Mouse (Mus musculus) urinary bladder, adult 18-20 months (tissue): Measurements from ENCODE around the gene Wdcp.

ENCODE experiments used
- DNase-seq, 2 experiments: peaks; one replicate each; pipeline ENCODE4 v3.0.0; 2022; ENCODE audit warnings: low spot score in 2 of 2, mixed read lengths in 2 of 2

Wdcp gene

DNA sequence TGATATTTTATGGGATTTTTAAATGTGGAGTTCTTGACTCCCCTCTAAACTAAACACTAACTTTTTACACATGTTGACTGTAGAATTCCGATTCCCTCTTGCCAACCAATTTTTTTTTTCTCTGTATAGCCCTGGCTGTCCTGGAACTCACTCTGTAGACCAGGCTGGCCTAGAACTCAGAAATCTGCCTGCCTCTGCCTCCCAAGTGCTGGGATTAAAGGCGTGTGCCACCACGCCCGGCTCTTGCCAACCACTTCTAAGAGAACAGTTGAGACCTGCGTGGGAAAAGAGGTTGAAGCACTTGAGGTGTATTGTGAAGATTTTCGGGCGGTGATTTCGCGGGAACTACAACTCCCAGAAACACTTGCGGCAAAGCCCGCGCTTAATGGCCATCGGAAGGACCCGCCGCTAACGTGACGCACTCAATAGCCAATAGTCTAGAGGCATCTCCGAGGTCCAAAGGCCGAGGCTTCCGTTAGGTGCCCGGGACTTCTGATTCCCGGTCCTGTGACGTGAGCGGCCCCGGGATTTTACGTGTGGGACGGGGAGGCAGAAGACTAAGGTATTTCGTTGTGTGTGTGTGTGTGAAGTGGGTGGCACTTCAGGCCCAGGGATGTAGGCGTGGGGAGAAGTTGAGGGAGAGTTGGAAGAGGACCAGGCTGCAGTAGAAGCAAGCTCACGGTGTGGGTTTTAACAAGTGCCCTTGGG, at the start of gene Wdcp:
Gene Wdcp (plus strand): TSS at position 414 of the 708 bp plus-strand sequence.
- DNase-seq, result peak; percentile 79 to 87

DNA sequence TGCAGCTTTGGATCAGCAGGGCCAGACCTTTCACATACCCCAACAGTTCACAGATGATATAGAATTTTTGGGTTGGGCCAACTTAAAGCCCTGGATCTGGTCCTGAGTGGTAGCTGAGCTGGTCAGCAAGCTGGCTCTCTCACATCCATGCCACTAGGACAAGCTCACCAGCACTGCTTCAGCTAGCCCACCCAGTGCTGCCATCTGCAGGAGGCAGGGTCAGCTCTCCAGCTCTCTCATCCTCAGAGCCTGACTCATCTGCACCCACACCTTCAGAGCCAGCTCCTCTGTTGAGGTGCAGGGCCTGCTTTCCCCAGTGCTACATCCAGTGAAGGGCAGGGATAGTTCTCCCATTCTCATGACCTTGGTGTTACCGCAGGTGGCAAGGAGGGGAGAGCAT, 49.4 kb upstream of the Wdcp start:
- no peak for DNase-seq

DNA sequence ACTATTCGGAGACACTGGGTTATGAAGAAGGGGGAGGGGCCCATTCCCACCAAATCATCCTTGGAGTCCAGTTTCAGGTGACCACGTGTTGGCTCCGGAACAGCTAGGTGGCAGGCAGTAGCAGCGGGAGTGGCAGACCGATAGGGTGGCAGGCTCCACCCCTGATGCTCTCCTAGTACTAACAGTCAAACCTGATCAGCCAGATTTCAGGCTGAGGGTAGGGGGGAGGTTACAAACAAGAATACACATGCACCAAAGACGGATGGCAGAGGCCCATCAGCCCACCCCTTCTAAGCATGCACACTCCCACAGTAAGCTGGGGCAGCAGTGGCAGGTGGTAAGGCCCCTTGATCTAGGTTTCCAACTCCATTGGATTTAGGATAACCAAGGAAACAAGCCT, 45.6 kb upstream of the Wdcp start:
- DNase-seq, result peak in 1 of 2 experiments; percentile 46

DNA sequence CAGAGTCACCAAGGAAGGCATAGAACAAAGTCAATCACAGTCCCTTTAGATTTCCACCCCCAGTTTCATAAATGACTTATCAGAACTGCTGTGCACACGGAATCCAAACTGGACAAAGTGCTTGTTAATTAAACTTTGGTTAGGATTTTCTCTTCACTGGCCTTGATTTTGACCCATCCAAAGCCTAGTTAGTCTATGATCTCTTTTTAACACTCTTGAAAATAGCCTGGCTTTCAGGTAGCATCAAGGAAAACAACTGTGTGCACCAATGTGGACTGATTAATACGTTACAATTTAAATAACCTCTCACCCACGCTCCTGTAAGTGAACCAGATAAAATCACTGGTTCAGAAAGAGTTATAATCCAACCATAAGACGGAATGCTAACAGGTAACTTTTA, 32.1 kb upstream of the Wdcp start:
- DNase-seq, result no peak

DNA sequence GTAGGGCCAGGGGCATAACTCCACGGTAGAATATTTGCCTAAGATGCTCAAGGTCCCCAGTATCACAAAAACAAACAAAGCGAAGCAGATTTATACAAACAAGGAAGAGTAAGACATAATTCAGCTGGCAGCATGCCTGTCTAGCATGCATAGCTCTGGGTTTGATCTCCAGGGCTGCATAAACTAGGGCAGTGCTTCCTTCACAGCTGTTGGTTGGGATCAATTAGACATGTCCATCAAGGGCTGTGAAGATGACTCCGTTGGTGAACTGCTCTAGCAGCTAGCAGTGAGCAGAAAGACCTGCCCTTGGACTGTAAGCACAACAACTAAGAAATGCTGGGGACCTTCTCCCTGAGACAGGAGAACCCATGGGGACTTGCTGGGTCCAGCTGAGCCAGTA, 31.4 kb upstream of the Wdcp start:
- no peak for DNase-seq

DNA sequence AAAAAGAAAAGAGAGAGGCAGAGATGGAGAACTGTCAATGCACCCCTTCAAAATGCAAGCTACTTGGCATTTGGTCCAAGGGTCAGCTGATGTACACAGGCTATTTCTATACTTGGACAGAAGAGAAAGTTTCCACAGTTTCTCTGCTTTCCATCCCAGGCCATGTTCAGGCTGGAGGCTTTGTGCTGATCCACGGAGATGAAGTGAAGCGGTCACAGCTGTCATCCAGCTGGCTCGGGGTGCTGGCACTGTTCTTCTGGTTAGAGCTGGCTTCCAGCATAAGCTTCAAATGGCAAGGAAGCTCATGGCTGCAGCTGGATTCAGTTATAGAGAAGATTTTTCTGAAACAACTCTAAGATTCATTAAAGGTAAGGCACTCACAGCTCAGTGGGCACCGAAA, 29.5 kb upstream of the Wdcp start:
- no peak for DNase-seq

DNA sequence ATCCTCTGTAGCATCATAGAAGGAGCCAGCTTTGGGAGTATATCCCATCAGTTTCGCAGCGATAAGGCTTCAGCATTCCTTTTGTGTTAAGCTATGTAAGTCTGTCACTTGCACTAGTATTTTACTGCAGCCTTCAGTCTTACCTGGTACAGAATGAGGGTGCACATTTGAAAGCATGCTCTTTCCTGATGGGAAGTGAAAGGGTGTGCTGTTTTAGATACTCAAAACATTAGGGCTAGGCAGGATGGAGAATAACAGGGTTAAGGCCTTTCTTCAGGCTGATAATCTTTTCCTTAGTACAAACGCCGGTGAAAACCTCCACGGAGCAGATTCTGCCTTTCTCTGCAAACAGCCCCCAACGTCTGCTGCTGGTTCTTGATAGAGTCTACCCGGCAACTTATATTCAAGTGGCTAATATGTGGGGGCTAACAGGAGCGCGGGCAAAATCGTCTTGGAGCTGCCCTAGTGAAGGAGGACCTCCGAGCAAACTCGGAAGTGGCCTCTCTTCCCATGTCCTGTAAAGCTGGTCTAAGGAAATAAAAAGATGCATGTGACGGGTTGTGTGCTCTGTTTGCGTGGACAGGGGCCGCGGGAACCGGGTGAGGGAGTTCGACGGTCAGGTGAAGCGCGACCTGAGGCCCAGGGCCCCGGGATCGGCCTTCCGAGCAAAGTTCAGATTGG, 26.3 kb upstream of the Wdcp start:
- no peak for DNase-seq

DNA sequence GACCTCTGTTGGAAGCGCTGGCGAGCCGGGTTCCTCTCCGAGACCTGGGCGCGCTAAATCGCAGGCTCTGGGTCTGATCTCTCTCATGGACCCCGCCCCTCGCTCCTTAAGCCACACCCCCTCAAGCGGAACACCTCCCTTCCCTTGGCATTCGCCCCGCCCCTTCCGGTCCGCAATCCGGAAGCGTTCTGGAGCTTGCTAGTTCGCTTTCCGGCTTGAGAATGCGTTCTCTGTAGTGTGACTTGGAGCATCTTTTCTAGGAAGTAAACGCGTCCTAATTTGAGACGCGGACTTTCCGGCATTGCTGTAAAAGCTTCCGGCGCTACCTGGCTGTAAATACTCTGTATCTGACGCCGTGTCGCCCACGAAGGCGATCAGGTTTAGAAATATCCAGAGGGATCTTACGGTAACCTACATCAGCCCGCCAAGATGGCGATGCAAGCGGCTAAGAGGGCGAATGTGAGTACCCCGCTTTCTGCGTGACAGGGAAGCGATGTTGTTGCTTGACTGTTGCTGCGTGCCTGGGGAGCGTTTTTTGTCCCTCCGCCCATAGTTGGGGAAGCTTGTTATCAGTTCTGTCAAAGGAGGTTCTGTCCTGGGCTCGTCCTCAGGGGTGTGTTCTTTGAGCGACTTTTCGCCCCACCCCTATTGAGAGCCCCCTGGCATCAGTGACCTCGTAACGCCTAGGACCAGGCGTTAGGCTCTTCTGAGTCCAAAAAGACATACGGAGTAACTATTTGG, 25.6 kb upstream of the Wdcp start, which contains the start of gene Sf3b6:
Gene Sf3b6 (plus strand): TSS at position 184 of the 741 bp plus-strand sequence.
- DNase-seq, result peak; percentile 97 to 98

DNA sequence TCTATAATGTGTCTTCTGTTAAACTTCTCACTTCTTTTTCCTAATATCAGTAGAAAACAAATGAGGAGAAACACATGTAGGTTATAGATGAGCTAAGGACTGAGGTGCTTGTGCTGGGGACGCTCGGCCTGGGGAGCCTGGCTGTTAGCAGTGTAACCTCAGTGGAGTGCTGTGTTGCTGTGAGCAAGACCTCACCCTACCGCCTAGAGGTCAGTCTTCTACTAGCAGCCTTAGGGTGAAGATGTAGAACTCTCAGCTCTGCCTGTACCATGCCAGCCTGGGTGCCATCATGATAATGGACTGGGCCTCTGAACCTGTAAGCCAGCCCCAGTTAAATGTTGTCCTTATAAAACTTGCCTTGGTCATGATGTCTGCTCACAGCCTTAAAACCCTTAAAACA, 15.8 kb upstream of the Wdcp start:
- DNase-seq, result no peak

DNA sequence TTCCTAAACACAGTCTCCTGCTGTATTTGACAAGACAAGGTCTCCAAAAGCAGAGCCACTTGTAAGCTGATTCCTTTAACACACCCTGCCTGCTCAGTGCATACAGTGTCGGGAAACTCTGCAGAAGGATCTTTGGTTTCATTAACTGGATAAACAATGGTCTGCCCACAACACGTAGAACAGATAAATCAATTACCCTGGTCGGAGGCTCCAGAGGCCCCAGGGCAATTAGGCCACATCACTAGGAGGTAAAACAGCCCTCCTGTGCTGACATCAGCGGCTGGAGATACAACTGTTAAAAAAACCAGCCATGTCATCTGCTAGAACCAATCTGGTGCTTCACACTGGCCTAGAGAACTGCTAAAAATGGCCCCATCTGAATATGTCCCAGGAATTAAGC, 6.1 kb upstream of the Wdcp start:
- no peak for DNase-seq

DNA sequence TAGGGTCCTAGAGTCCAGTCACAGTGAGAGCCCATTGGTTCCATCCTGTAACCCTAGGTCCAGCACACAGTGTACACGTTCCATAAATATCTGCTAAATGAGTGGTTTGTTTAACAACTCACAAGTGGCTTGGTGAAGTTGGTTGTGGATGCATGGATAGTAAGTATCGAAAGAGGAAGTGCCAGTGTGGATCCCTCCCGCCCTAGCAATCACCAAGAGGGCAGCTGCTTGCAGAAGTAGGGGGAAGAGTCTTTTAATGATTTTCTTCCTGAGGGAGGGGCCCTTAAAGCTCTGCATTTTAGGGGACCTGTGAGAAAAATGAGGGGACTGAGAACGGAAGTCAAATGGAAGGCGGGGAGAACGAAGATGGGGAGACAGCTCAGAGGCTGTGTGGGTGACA, 3.1 kb upstream of the Wdcp start:
- DNase-seq, result no peak

DNA sequence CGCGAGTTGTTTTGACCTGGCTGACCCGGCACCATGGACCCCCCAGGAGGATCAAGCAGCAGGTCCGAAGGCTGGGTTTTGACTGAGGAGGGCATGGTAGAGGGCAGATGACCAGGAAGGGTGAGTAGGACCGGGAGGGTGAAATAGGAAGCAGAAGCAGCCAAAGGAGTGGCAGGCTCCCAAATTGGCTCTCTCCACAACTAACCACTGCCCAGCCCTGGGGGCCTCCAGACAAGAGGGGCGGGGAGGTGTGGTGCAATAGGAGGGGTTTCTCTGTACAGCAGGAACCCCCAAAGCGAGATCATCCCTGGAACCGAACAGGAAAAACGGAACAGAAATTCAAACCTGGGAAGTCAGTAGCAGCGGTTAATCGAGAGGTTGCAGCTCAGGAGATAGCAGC, 2.4 kb upstream of the Wdcp start:
- no peak for DNase-seq

DNA sequence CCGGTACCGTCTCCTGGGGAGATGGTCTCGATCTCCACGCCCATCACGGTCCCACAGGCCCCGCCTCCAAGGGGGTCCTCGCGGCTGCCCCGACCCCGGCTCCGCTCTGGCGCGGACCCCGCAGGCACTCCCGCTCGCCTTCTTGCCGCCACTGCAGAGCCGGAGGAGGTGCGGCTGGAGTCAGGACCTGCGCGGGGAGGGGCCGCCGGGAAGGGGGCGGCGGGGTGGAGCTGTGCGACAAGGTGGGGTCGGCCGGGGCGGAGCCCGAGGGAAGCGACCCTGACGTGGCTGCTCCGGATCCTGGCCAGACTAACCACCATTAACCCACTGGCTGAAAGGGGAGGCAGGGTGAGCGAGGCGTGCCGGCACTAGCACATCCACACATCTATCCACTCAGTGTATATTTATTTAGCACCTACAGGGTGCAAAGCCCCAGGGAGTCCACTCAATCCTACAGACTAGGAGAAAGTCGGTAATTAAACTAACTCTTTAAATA, 1.7 kb upstream of the Wdcp start, which contains the start of gene Fkbp1b:
Gene Fkbp1b (minus strand): TSS at position 200 of the 496 bp plus-strand sequence.
- peak; percentile 36 to 48 for DNase-seq

DNA sequence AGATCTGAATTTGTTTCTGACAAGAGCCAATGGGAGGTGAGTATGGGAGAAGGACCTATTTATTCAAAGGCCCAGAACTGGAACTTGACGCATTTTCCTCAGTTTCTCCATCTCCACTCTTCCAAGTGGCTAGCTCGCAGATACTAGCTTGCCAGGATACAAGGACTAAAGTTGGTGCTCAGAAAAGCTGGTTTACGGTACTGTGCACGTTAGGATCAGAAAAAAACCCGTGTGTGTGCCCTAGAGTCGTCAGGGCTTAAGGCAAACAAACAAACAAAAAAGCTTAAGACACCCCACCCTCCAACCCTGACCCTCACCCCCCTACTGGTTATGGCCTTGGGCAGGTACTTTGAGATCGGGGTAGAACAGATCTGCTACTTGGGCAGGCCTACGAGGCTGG, 647 bp upstream of the Wdcp start:
- DNase-seq, result no peak

DNA sequence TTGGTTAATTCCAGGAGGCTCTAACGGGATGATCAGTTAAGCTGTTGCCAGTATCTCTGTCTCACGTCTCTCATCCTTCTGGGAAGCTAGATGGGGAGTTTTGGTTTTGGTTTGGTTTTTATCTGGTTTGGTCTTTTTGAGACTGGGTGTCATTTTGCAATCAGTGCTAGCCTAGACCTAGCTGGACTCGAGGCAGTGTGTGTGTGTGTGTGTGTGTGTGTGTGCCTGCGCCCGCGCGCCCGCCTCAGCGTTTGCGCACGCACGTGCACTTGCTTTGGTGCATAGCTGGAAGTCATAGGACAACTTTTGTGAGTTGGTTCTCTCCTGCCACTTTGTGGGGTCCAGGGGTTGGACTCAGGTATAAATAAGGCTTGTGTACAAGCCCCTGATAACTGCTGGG, 638 bp downstream of the Wdcp start:
- no peak for DNase-seq

DNA sequence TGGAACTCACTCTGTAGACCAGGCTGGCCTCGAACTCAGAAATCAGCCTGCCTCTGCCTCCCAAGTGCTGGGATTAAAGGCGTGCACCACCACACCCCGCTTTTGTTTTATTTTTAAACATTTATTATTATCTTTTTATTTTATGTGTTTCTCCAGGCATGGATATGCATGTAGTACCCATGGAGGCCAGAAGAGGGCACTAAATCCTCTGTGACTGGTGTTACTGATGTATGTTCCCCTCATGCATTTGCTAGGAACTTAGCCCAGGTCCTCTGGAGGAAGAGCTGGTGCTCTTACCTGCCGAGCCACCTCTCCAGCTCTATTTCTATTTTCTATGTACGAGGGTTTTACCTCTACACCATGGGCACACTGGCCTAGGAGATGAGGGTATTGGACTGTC, 13.1 kb downstream of the Wdcp start:
- DNase-seq, result no peak

DNA sequence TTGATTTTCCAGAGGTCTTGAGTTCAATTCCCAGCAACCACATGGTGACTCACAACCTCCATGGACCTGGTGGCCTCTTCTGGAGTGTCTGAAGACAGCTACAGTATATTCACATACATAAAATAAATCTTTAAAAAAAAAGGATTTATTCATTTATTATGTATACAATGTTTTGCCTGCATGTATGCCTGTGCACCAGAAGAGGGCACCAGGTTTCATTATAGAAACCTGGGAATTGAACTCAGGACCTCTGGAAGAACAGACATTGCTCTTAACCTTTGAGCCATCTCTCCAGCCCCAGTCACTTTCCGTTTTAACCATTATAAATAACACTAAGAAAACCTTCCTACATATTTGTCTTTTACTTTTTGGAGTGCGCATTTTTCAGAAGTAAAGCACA, 13.7 kb downstream of the Wdcp start:
- DNase-seq, result no peak

DNA sequence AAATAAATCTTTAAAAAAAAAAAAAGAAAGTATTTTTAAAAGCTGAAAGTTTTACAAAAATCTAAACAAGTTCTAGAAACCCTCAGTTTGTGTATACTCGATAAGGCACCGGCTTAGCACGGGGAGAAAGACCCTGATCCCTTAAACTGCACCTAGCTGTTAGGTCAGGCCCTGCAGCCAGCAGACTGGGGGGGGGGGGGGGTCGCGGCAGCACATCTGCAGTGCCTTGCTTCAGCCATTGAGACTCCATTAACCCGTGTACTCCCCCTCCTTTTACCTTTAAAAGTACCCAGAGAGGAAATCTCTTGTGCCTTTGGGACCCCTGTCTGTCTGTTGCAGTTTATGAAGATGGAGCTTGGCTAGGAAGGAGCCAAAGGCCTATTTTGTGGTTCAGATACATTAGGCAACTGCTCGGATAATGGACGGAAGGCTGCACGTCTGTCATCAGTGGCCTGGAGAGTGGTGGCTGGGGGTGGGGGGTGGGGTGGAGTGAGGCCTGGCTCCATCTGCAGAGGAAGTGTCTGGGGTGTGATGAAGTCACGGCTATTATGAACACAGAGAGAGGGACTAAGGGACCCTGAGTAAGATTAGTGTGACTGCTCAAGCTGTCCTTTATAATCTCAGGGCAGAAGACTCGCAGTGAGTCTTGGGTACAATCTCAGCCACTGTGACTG, 16.3 kb downstream of the Wdcp start:
- no peak for DNase-seq

DNA sequence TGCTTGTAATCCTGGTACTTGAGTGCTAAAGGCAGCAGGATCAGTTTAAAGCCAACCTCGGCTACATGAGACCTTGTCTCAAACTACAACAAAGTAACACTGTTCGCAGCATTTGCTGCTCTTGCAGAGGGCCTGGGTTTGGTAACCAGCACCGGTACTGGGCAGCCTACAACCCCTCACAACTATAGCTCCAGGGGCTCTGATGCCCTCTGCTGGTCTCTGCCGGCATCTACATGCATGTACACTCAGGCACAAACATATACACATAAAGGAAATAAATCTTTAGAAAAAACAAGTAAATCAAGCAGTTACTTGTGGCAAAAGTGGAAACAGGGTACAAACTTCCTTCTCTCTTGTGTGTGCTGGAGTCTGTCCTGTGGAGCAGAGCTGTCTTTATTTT, 19.6 kb downstream of the Wdcp start:
- no peak for DNase-seq

DNA sequence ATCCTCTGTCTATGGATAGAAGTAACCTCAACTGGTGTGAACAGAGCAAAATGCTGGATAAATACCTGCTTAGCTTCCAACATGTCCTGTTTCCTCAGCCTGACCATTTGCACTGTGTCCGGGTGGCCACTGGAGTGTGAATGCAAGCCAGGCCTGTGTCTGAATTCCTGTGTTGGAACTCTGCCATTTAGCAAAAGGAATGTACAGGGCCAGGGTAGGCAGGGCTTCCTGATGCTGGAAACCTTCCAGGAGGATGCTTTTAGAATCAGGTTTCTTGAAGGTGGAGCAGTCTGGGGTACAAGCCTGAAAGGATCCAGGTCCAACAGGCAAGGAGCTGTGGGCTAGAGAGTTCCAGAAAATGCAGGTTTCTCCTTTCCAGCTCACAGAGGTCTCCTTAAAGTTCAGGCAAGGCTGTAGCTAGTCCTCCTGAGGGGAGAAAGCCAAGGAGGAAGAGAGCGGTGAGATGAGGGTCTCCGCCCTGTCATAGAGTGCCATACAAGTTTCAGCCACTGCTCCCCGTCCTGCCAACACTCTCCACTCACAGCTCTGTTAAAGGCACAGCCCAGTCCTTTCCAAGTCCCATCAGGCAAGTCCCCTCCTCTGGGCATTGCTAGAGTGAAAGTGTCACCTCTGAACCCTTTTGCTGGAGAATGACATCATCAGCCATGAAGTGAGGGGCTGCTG, 20.7 kb downstream of the Wdcp start:
- no peak for DNase-seq

DNA sequence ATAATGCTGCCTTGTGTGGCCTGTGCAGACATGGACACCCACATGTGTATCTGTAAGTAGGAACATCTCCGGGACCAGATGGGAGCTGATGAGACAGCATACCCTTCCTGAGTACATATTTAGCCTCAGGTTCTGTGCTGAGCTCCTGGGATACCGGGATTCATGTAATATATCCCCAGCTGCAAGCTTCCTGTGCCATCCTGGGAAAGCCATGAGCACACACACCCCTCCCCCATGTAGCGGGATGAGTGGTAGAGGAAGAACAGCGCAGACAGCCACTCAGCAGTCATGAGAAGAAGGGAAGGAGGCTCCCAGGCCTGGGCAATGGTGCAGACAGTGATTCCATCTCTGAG, 21.2 kb downstream of the Wdcp start:
- no peak for DNase-seq

DNA sequence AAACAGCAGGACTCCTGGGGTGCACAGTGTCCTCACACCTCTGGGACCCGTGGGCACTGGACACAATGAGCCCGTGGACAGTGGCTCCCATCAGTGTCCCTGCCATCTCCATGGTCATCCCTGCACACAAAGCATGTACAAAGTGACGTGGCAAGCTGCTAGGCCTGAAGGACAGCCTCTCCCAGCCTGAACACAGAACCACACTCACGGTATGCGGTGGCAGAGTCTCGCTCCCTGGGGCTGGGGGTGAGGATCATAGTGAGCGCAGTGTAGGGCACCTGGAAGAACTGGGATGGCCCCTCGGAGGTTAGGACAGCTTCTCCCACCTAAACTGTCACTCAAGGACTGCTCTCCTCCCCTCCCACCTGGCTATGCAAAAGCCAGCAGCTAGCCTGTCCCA, 25.8 kb downstream of the Wdcp start:
- DNase-seq, result no peak
